Mouse (Mus musculus): Measurements from ENCODE around the gene Rsbn1.

Rsbn1 gene

GRCm38 (mm10) chr3:103914010-103914669, at the start of gene Rsbn1:
Gene Rsbn1 (plus strand): TSS chr3:103914120.
- no peak; the same call in 1 of the 2 replicates for TF ChIP-seq GATA4 (IDR thresholded peaks at IDR 0.05; ENCODE audit: insufficient replicate concordance, low read length)

GRCm38 (mm10) chr3:103864200-103864599, 49.7 kb upstream of the Rsbn1 start:
- TF ChIP-seq GATA4 (IDR thresholded peaks at IDR 0.05; ENCODE audit: insufficient replicate concordance, low read length), result no peak

- TF ChIP-seq GATA4 (IDR thresholded peaks at IDR 0.05; ENCODE audit: insufficient replicate concordance, low read length), result no peak
Observed at GRCm38 (mm10) chr3:103867424-103867971, 46.4 kb upstream of the Rsbn1 start.

- no peak for TF ChIP-seq GATA4 (IDR thresholded peaks at IDR 0.05; ENCODE audit: insufficient replicate concordance, low read length)
Observed at GRCm38 (mm10) chr3:103868008-103868407, 45.9 kb upstream of the Rsbn1 start.

- TF ChIP-seq GATA4 (IDR thresholded peaks at IDR 0.05; ENCODE audit: insufficient replicate concordance, low read length), result no peak
Observed at GRCm38 (mm10) chr3:103872663-103873098, 41.2 kb upstream of the Rsbn1 start.

GRCm38 (mm10) chr3:103874329-103874728, 39.6 kb upstream of the Rsbn1 start:
- no peak for TF ChIP-seq GATA4 (IDR thresholded peaks at IDR 0.05; ENCODE audit: insufficient replicate concordance, low read length)

- no peak for TF ChIP-seq GATA4 (IDR thresholded peaks at IDR 0.05; ENCODE audit: insufficient replicate concordance, low read length)
Observed at GRCm38 (mm10) chr3:103885946-103886345, 28.0 kb upstream of the Rsbn1 start.

- no peak for TF ChIP-seq GATA4 (IDR thresholded peaks at IDR 0.05; ENCODE audit: insufficient replicate concordance, low read length)
Observed at GRCm38 (mm10) chr3:103887581-103887980, 26.3 kb upstream of the Rsbn1 start.

- TF ChIP-seq GATA4 (IDR thresholded peaks at IDR 0.05; ENCODE audit: insufficient replicate concordance, low read length), result no peak
Observed at GRCm38 (mm10) chr3:103893374-103893773, 20.5 kb upstream of the Rsbn1 start.

GRCm38 (mm10) chr3:103904705-103905104, 9.2 kb upstream of the Rsbn1 start:
- no peak for TF ChIP-seq GATA4 (IDR thresholded peaks at IDR 0.05; ENCODE audit: insufficient replicate concordance, low read length)

GRCm38 (mm10) chr3:103907335-103908030, 6.4 kb upstream of the Rsbn1 start:
- TF ChIP-seq GATA4 (IDR thresholded peaks at IDR 0.05; ENCODE audit: insufficient replicate concordance, low read length), result no peak

GRCm38 (mm10) chr3:103908781-103909180, 5.1 kb upstream of the Rsbn1 start:
- TF ChIP-seq GATA4 (IDR thresholded peaks at IDR 0.05; ENCODE audit: insufficient replicate concordance, low read length), result no peak

- TF ChIP-seq GATA4 (IDR thresholded peaks at IDR 0.05; ENCODE audit: insufficient replicate concordance, low read length), result no peak
Observed at GRCm38 (mm10) chr3:103913451-103913961, 414 bp upstream of the Rsbn1 start.

- TF ChIP-seq GATA4 (IDR thresholded peaks at IDR 0.05; ENCODE audit: insufficient replicate concordance, low read length), result no peak
Observed at GRCm38 (mm10) chr3:103914732-103915508, 1.0 kb downstream of the Rsbn1 start.

GRCm38 (mm10) chr3:103915509-103915896, 1.6 kb downstream of the Rsbn1 start:
- TF ChIP-seq GATA4 (IDR thresholded peaks at IDR 0.05; ENCODE audit: insufficient replicate concordance, low read length), result no peak
